Mouse (Mus musculus) bone marrow, adult 2 months (tissue): ENCODE results near the gene Atp5j. TPM values are rescaled to one million over a fixed set of nuclear protein-coding genes. Genes with fewer than 3 reads are reported as not detected.

ENCODE experiments used
- H3K27ac ChIP-seq: fragments of 200-500 bp; 2 replicates; pipeline ENCODE4 v1.5.1; 2012; ENCODE audit warnings: low read depth, mild to moderate bottlenecking, control low read depth, inconsistent platforms, low read length; ENCODE audit not compliant: control insufficient read depth, poor library complexity, insufficient read depth
- H3K4me1 ChIP-seq: fragments of 200-500 bp; 2 replicates; pipeline ENCODE4 v1.6.1; 2011; ENCODE audit warnings: low read length; ENCODE audit not compliant: control insufficient read depth, insufficient read depth
- H3K4me3 ChIP-seq: fragments of 200-500 bp; replicated peaks from 2 replicates; pipeline ENCODE3; 2011; ENCODE audit warnings: mild to moderate bottlenecking, low read depth, low read length, control low read depth; ENCODE audit not compliant: control insufficient read depth
- CTCF ChIP-seq: fragments of 200-500 bp; IDR thresholded peaks from 2 replicates; pipeline ENCODE4 v1.5.1; 2011; ENCODE audit warnings: low read length, control low read depth; ENCODE audit not compliant: control insufficient read depth, insufficient read depth
- POLR2A ChIP-seq: fragments of 200-500 bp; IDR thresholded peaks from 2 replicates; pipeline ENCODE4 v1.6.1; 2011; ENCODE audit warnings: low read depth, mild to moderate bottlenecking, control low read depth, low read length, borderline replicate concordance; ENCODE audit not compliant: control insufficient read depth
- WGBS: fragments of 180-500 bp; shearing (Covaris S2); methylation state at CpG from one replicate; pipeline ENCODE4 v1.1.7; 2018; 5-methylcytosine and 5-hydroxymethylcytosine counted together
- polyA plus RNA-seq: library from polyadenylated mRNA; stranded (reverse); fragments of >200 nt; gene quantifications from 2 replicates; pipeline ENCODE4 v1.2.4, GENCODE M21; 2011; ENCODE audit warnings: low replicate concordance; ENCODE audit not compliant: missing spikeins, insufficient read depth, insufficient read length

Gene Atp5j
- polyA plus RNA-seq, 1 experiment, result 114 TPM

DNA sequence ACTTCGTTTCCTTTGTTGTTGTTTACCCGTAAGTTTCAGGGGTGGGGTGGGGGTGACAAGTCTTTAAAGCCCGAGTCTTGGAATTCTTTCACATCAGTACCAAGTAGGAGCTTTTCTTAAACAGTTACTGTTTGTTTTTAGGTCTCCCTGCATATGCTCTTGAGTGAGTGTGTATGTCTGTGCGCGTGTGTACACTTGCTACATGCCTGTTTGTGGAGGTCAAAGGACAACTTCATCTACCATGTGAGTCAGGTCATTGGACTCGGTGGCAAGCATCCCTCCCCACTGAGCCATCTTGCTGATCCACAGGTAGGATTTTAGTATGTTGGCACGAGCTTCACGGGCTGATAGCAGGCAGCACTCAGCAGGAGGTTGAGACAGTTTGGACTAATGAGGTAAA lies 38.4 kb upstream of the Atp5j start:
- WGBS, result 77% methylated on average over 8 of the region's 8 CpGs
- Histone ChIP-seq H3K4me3 (no peak overlapping the region), H3K4me1 (no peaks in the 10 kb centered on the region; the same call in 1 of the 2 replicates), H3K27ac (no peak overlapping the region)
- TF ChIP-seq CTCF (no peak), POLR2A (no peak)

GRCm38 (mm10) chr16:84864656-84865055 lies 29.2 kb upstream of the Atp5j start:
- WGBS, result 88% methylated on average over 8 of the region's 8 CpGs
- H3K27ac ChIP-seq, result no peak overlapping the region
- H3K4me1 ChIP-seq, result no peaks in the 10 kb centered on the region; the same call in 1 of the 2 replicates
- H3K4me3 ChIP-seq, result no peak overlapping the region
- no peak for TF ChIP-seq POLR2A
- no peak for TF ChIP-seq CTCF

GRCm38 (mm10) chr16:84853492-84853891 lies 18.1 kb upstream of the Atp5j start:
- H3K27ac ChIP-seq, result no peak overlapping the region
- H3K4me3 ChIP-seq, result no peak overlapping the region
- no peak for TF ChIP-seq CTCF
- TF ChIP-seq POLR2A, result no peak
- WGBS, result 80% methylated on average over 6 of the region's 6 CpGs
- H3K4me1 ChIP-seq, result no peaks in the 10 kb centered on the region

DNA sequence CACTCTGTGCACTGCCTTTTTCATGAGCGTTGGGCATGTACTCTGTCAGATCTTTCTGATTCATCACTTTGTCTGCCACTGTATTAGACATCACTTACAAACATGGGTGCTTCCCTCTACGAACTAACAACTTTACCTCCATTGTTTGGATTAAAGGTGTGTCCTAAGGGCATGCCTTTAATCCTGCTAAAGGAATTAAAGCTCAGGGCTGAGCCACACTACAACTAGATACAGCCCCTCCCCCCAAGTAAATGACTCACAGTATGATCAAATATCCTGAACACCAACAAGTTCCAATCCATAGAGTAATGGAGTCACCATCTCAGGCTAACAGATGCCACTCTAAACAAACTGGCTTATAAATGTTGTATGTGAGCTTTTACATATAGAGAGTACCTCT lies 3.2 kb upstream of the Atp5j start:
- H3K4me1 ChIP-seq, result peaks cover 2% of the 10 kb centered on the region; the same call in 1 of the 2 replicates
- H3K27ac ChIP-seq, result no peak overlapping the region
- TF ChIP-seq CTCF (no peak), POLR2A (no peak)
- WGBS, result 85% methylated on average over 2 of the region's 2 CpGs
- no peak overlapping the region for H3K4me3 ChIP-seq

GRCm38 (mm10) chr16:84835823-84836743 lies 658 bp upstream of the Atp5j start:
- H3K4me3 ChIP-seq, result peak overlapping the region; percentile 86
- WGBS, result 8% methylated on average over 29 of the region's 29 CpGs
- no peak for TF ChIP-seq CTCF
- TF ChIP-seq POLR2A, result no peak; the same call in 1 of the 2 replicates
- peak overlapping the region; percentile 82 for H3K27ac ChIP-seq
- H3K4me1 ChIP-seq, result peaks cover 2% of the 10 kb centered on the region; the same call in 1 of the 2 replicates

DNA sequence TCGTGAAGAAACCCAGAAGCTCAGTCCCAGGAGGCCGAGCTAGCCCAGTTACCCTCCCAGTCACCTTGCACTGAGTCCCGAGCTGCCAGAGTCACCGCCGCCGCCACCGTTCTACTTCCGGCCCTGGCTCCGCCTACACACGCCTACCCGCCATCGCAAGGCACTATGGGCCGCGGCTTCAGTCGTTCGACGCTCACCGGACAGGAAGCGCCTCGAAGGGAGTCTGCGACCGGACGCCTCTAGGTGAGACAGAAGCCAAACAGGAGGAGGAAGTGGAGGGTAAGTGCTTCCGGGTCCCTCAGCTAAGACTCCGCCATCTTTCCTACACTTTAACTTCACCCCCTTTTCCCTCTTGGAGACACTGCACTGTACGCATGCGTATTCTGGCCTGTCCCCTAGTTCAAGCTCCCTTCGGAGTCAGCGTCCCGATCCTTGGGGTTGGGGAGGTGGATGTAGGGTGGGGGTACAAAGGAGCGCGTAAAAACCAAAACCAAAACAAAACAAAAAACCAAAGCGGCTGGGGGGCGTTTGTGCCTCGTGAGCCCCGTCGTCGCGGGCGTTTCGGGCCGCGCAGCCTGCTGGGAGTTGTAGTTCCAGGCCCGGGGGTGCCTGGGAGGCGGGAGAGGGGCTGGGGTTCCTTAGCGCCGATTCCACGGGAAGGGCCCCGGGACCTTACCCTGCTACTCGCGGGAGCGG lies 532 bp downstream of the Atp5j start, which contains the start of gene Gabpa:
TSS of gene Gabpa (plus strand) at position 181 of the 696 bp plus-strand sequence.
- under 1% methylated on average over 52 of the region's 52 CpGs for WGBS
- TF ChIP-seq POLR2A (peak; percentile 74; the same call in 1 of the 2 replicates), CTCF (no peak)
- Histone ChIP-seq H3K27ac (peak within 1 kb of the TSS; percentile 82), H3K4me3 (peak within 1 kb of the TSS; percentile 86), H3K4me1 (peaks cover 2% of the 10 kb centered on the region; the same call in 1 of the 2 replicates)

GRCm38 (mm10) chr16:84834344-84834743 lies 1.1 kb downstream of the Atp5j start:
- Histone ChIP-seq H3K27ac (peak overlapping the region; percentile 82), H3K4me1 (peaks cover 2% of the 10 kb centered on the region; the same call in 1 of the 2 replicates), H3K4me3 (peak overlapping the region; percentile 86)
- WGBS, result under 1% methylated on average over 22 of the region's 22 CpGs
- no peak for TF ChIP-seq CTCF
- no peak for TF ChIP-seq POLR2A

GRCm38 (mm10) chr16:84832736-84833135 lies 2.7 kb downstream of the Atp5j start:
- Histone ChIP-seq H3K4me1 (peaks cover 2% of the 10 kb centered on the region; the same call in 1 of the 2 replicates), H3K4me3 (no peak overlapping the region), H3K27ac (no peak overlapping the region)
- TF ChIP-seq POLR2A (no peak), CTCF (no peak)
- WGBS, result 90% methylated on average over 5 of the region's 5 CpGs
